Mouse (Mus musculus) limb, embryonic 14.5 days (tissue): ENCODE measurements around the gene Was. TPM values are rescaled to one million over a fixed set of nuclear protein-coding genes. Genes with fewer than 3 reads are reported as not detected.
"Not testable (repeated sequence)": the region's sequence is repeated elsewhere in the genome, so short reads cannot be mapped to it uniquely, and the experiment has no call there.

Experiments
- ATAC-seq: fragments of 200-750 bp; cut with Nextera tagmentation; 2 replicates; pipeline ENCODE4 v1.8.0; 2017; ENCODE audit warnings: low read depth, moderate number of reproducible peaks, moderate TSS enrichment; ENCODE audit not compliant: low FRiP score
- DNase-seq: peaks from one replicate; pipeline ENCODE4 v3.0.0-alpha.2; 2015; ENCODE audit warnings: low spot score
- H3K27ac ChIP-seq: fragments of 300-500 bp; sonication (generic); replicated peaks from 2 replicates; pipeline ENCODE4 v1.5.1; 2014; ENCODE audit warnings: low read depth, mild to moderate bottlenecking, low read length, moderate library complexity, mixed read lengths
- H3K27me3 ChIP-seq: fragments of 300-500 bp; sonication (generic); 2 replicates; pipeline ENCODE4 v1.6.1; 2014; ENCODE audit warnings: low read length, mixed read lengths; ENCODE audit not compliant: control insufficient read depth, insufficient read depth
- H3K36me3 ChIP-seq: fragments of 300-500 bp; sonication (generic); 2 replicates; pipeline ENCODE4 v1.6.1; 2014; ENCODE audit warnings: mild to moderate bottlenecking, low read length, moderate library complexity, mixed read lengths; ENCODE audit not compliant: control insufficient read depth, insufficient read depth
- H3K4me1 ChIP-seq: fragments of 300-500 bp; sonication (generic); 2 replicates; pipeline ENCODE4 v1.6.1; 2014; ENCODE audit warnings: antibody characterized with exemption, low read length, mixed read lengths; ENCODE audit not compliant: control insufficient read depth, insufficient read depth
- H3K4me2 ChIP-seq: fragments of 300-500 bp; sonication (generic); replicated peaks from 2 replicates; pipeline ENCODE4 v1.6.1; 2014; ENCODE audit warnings: low read depth, mild to moderate bottlenecking, low read length, moderate library complexity; ENCODE audit not compliant: severe bottlenecking
- H3K4me3 ChIP-seq: fragments of 300-500 bp; sonication (generic); replicated peaks from 2 replicates; pipeline ENCODE4 v1.5.1; 2014; ENCODE audit warnings: low read length
- H3K9ac ChIP-seq: fragments of 300-500 bp; sonication (generic); 2 replicates; pipeline ENCODE4 v1.6.1; 2014; ENCODE audit warnings: mild to moderate bottlenecking, low read depth, low read length, moderate library complexity; ENCODE audit not compliant: severe bottlenecking
- H3K9me3 ChIP-seq: fragments of 300-500 bp; sonication (generic); 2 replicates; pipeline ENCODE4 v1.6.1; 2016; ENCODE audit warnings: low read length; ENCODE audit not compliant: control insufficient read depth
- POLR2A ChIP-seq: fragments of 200-500 bp; IDR thresholded peaks from 2 replicates; pipeline ENCODE4 v1.8.0; 2012; ENCODE audit warnings: inconsistent platforms, mild to moderate bottlenecking, moderate library complexity, borderline replicate concordance; ENCODE audit not compliant: insufficient read depth, insufficient read length; ENCODE audit errors: extremely low read depth
- WGBS: fragments of 180-500 bp; shearing (Covaris S2); extraction: QIAGEN DNeasy Blood & Tissue Kit; methylation state at CpG from one replicate; pipeline ENCODE4 v1.1.7; 2014; 5-methylcytosine and 5-hydroxymethylcytosine counted together
- polyA plus RNA-seq, 2 experiments: library from polyadenylated mRNA; depleted of rRNA in 1 of 2; stranded (reverse) in 1 of 2; unstranded in 1 of 2; fragments of >200 nt; fragmentation: Nextera tagmentation in 1 of 2; extraction: Ambion mirVana in 1 of 2; gene quantifications; 2 replicates each; pipeline versions ENCODE4 v1.2.1 to v1.2.3; 2012 to 2014

The Was gene
- polyA plus RNA-seq, 2 experiments: 0.92 to 3.5 TPM

DNA sequence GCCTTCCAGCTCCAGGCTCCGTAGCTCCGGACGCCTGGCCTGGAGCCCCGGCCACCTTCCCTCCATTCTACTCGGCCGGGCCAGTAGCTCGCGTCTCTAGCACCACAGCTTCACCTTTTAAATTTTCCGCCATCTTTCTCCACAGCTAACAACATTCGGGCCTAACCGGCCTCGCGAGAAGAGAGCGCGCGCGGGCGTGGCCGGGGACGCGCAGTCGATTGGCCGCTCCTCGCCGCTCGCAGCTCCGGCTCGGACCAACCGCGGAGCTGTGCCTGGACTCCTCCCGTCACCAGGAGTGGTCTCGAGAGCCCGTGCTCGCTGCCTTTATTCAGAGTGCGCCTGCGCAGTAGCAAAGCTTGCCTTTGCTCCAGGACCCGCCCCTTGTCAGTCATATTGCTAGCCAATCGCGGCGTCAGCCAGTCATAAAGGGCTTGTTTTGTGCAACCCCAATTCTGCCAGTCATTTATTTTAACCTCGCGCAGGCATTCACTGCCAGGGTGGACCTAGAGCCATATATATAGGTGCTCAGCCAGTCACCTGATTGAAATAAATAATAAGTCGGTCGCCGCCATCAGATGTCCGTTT lies 15.8 kb downstream of the Was start, which contains the start of gene Suv39h1:
Suv39h1 (minus strand) TSS at position 331 of the 585 bp plus-strand sequence.
- H3K9me3 ChIP-seq: no peaks in the 10 kb centered on the region
- H3K27ac ChIP-seq: peak within 1 kb of the TSS; percentile 87
- WGBS: 25% methylated on average over 42 of the region's 46 CpGs
- ATAC-seq (peak; percentile 97), DNase-seq (peak; percentile 96)
- TF ChIP-seq POLR2A: no peak
- H3K4me1 ChIP-seq: no peaks in the 10 kb centered on the region
- H3K36me3 ChIP-seq: peaks cover 8% of the 10 kb centered on the region
- H3K4me2 ChIP-seq: peak within 1 kb of the TSS; percentile 48
- H3K9ac ChIP-seq: peak within 1 kb of the TSS; percentile 67
- H3K27me3 ChIP-seq: no peaks in the 10 kb centered on the region
- peak within 1 kb of the TSS; percentile 51 for H3K4me3 ChIP-seq

- H3K27me3 ChIP-seq: no peaks in the 10 kb centered on the region
- peak overlapping the region; percentile 67 for H3K9ac ChIP-seq
- TF ChIP-seq POLR2A: no peak
- peak overlapping the region; percentile 87 for H3K27ac ChIP-seq
- peak overlapping the region; percentile 48 for H3K4me2 ChIP-seq
- peak; percentile 7 for DNase-seq
- no peaks in the 10 kb centered on the region for H3K9me3 ChIP-seq
- 29% methylated on average over 45 of the region's 64 CpGs for WGBS
- H3K4me3 ChIP-seq: peak overlapping the region; percentile 51
- H3K36me3 ChIP-seq: peaks cover 8% of the 10 kb centered on the region
- peak; percentile 53 for ATAC-seq
- no peaks in the 10 kb centered on the region for H3K4me1 ChIP-seq
These were observed 16.3 kb downstream of the Was start for GRCm38 (mm10) chrX:8073881-8074429.

GRCm38 (mm10) chrX:8069166-8069565 lies 21.1 kb downstream of the Was start:
- Histone ChIP-seq H3K9ac (no peak overlapping the region), H3K27me3 (no peaks in the 10 kb centered on the region), H3K4me2 (no peak overlapping the region), H3K27ac (no peak overlapping the region), H3K4me1 (no peaks in the 10 kb centered on the region), H3K9me3 (no peaks in the 10 kb centered on the region), H3K36me3 (peaks cover 24% of the 10 kb centered on the region), H3K4me3 (no peak overlapping the region)
- DNase-seq: no peak
- TF ChIP-seq POLR2A: no peak
- no peak for ATAC-seq
- WGBS: 93% methylated on average over 1 of the region's 1 CpGs

GRCm38 (mm10) chrX:8051044-8051781 lies 39.1 kb downstream of the Was start:
- H3K4me2 ChIP-seq, H3K9ac ChIP-seq, H3K27ac ChIP-seq, H3K36me3 ChIP-seq, DNase-seq, H3K4me3 ChIP-seq, H3K27me3 ChIP-seq, H3K9me3 ChIP-seq, H3K4me1 ChIP-seq, ATAC-seq: not testable (repeated sequence)
- WGBS: 79% methylated on average over 8 of the region's 8 CpGs

DNA sequence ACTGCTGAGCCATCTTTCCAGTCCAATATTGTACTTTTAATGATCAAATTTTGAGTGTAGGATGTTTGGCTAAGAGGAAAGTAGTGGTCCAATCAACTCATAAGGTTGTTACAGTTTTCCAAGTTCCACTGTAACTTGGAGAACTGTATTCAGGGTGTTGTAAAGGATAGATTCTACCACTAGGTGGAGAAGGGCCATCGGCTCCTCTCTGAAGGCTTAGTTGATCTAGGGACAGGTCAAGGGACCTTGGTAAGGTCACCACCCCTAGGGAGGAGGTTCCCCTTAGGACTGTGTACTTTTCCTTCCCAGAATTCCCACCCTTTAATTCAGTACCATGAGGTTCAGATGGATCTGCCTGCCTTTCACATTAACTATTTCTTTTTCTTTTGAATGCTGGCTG lies 57.3 kb downstream of the Was start:
- H3K4me3 ChIP-seq: no peak overlapping the region
- no peak for TF ChIP-seq POLR2A
- no peaks in the 10 kb centered on the region for H3K9me3 ChIP-seq
- no peaks in the 10 kb centered on the region for H3K4me1 ChIP-seq
- no peak overlapping the region for H3K4me2 ChIP-seq
- no peak for DNase-seq
- WGBS: 67% methylated on average over 1 of the region's 1 CpGs
- H3K36me3 ChIP-seq: no peaks in the 10 kb centered on the region
- ATAC-seq: no peak
- H3K9ac ChIP-seq: no peak overlapping the region
- no peaks in the 10 kb centered on the region for H3K27me3 ChIP-seq
- no peak overlapping the region for H3K27ac ChIP-seq

Other genes with a start within 250 kb of the Was start
- 71.3 and 76.3 TPM in 2 replicates for gene Otud5, start 249.1 kb downstream of the Was start, polyA plus RNA-seq (2012; rRNA removed)
- 38.3 and 38.7 TPM in 2 replicates for gene Otud5, start 249.1 kb downstream of the Was start, polyA plus RNA-seq (2014; fragmentation: Nextera tagmentation; extraction: Ambion mirVana)
- gene Pim2, start 212.2 kb downstream of the Was start, polyA plus RNA-seq (2012; rRNA removed): 9.3 and 11.8 TPM in 2 replicates
- 4.2 and 4.6 TPM in 2 replicates for gene Pim2, start 212.2 kb downstream of the Was start, polyA plus RNA-seq (2014; fragmentation: Nextera tagmentation; extraction: Ambion mirVana)
- 74.0 and 119 TPM in 2 replicates for gene Slc35a2, start 206.5 kb downstream of the Was start, polyA plus RNA-seq (2012; rRNA removed)
- gene Slc35a2, start 206.5 kb downstream of the Was start, polyA plus RNA-seq (2014; fragmentation: Nextera tagmentation; extraction: Ambion mirVana): 29.1 and 30.0 TPM in 2 replicates
- gene Pqbp1, start 191.2 kb downstream of the Was start, polyA plus RNA-seq (2012; rRNA removed): 106 and 138 TPM in 2 replicates
- 93.0 and 105 TPM in 2 replicates for gene Pqbp1, start 191.2 kb downstream of the Was start, polyA plus RNA-seq (2014; fragmentation: Nextera tagmentation; extraction: Ambion mirVana)
- 50.1 and 57.8 TPM in 2 replicates for gene Timm17b, start 191.1 kb downstream of the Was start, polyA plus RNA-seq (2012; rRNA removed)
- 187 and 196 TPM in 2 replicates for gene Timm17b, start 191.1 kb downstream of the Was start, polyA plus RNA-seq (2014; fragmentation: Nextera tagmentation; extraction: Ambion mirVana)
- gene Gm10491, start 182.7 kb downstream of the Was start, polyA plus RNA-seq (2012; rRNA removed): not detected in 2 replicates
- not detected in 2 replicates for gene Gm10491, start 182.7 kb downstream of the Was start, polyA plus RNA-seq (2014; fragmentation: Nextera tagmentation; extraction: Ambion mirVana)
- gene Gm10490, start 181.0 kb downstream of the Was start, polyA plus RNA-seq (2012; rRNA removed): not detected in 2 replicates
- not detected in 2 replicates for gene Gm10490, start 181.0 kb downstream of the Was start, polyA plus RNA-seq (2014; fragmentation: Nextera tagmentation; extraction: Ambion mirVana)
- gene Pcsk1n, start 170.7 kb downstream of the Was start, polyA plus RNA-seq (2012; rRNA removed): 0.93 and 0.95 TPM in 2 replicates
- gene Pcsk1n, start 170.7 kb downstream of the Was start, polyA plus RNA-seq (2014; fragmentation: Nextera tagmentation; extraction: Ambion mirVana): 0.67 and 1.3 TPM in 2 replicates
- gene Eras, start 161.9 kb downstream of the Was start, polyA plus RNA-seq (2012; rRNA removed): 0.05 and 0.10 TPM in 2 replicates
- gene Eras, start 161.9 kb downstream of the Was start, polyA plus RNA-seq (2014; fragmentation: Nextera tagmentation; extraction: Ambion mirVana): not detected in 2 replicates
- gene Hdac6, start 142.6 kb downstream of the Was start, polyA plus RNA-seq (2012; rRNA removed): 67.3 and 78.8 TPM in 2 replicates
- gene Hdac6, start 142.6 kb downstream of the Was start, polyA plus RNA-seq (2014; fragmentation: Nextera tagmentation; extraction: Ambion mirVana): 28.1 and 32.3 TPM in 2 replicates
- gene Gata1, start 112.4 kb downstream of the Was start, polyA plus RNA-seq (2012; rRNA removed): 1.5 and 2.0 TPM in 2 replicates
- 1.3 and 1.6 TPM in 2 replicates for gene Gata1, start 112.4 kb downstream of the Was start, polyA plus RNA-seq (2014; fragmentation: Nextera tagmentation; extraction: Ambion mirVana)
- 0.10 TPM in 1 of 2 replicates, not detected in the other for gene Glod5, start 72.0 kb downstream of the Was start, polyA plus RNA-seq (2012; rRNA removed)
- gene Glod5, start 72.0 kb downstream of the Was start, polyA plus RNA-seq (2014; fragmentation: Nextera tagmentation; extraction: Ambion mirVana): not detected in 2 replicates
- gene Suv39h1, start 15.7 kb downstream of the Was start, polyA plus RNA-seq (2012; rRNA removed): 65.3 and 67.4 TPM in 2 replicates
- 51.9 and 56.1 TPM in 2 replicates for gene Suv39h1, start 15.7 kb downstream of the Was start, polyA plus RNA-seq (2014; fragmentation: Nextera tagmentation; extraction: Ambion mirVana)
- gene Wdr13, start 42.4 kb upstream of the Was start, polyA plus RNA-seq (2012; rRNA removed): 90.6 and 127 TPM in 2 replicates
- 18.7 and 19.7 TPM in 2 replicates for gene Wdr13, start 42.4 kb upstream of the Was start, polyA plus RNA-seq (2014; fragmentation: Nextera tagmentation; extraction: Ambion mirVana)
- gene Rbm3, start 55.4 kb upstream of the Was start, polyA plus RNA-seq (2012; rRNA removed): 355 and 465 TPM in 2 replicates
- gene Rbm3, start 55.4 kb upstream of the Was start, polyA plus RNA-seq (2014; fragmentation: Nextera tagmentation; extraction: Ambion mirVana): 496 and 541 TPM in 2 replicates
- 19.4 and 25.3 TPM in 2 replicates for gene Tbc1d25, start 85.7 kb upstream of the Was start, polyA plus RNA-seq (2012; rRNA removed)
- 12.2 and 16.2 TPM in 2 replicates for gene Tbc1d25, start 85.7 kb upstream of the Was start, polyA plus RNA-seq (2014; fragmentation: Nextera tagmentation; extraction: Ambion mirVana)
- 27.7 and 28.3 TPM in 2 replicates for gene Ebp, start 103.0 kb upstream of the Was start, polyA plus RNA-seq (2012; rRNA removed)
- gene Ebp, start 103.0 kb upstream of the Was start, polyA plus RNA-seq (2014; fragmentation: Nextera tagmentation; extraction: Ambion mirVana): 32.8 and 33.4 TPM in 2 replicates
- 27.0 and 40.4 TPM in 2 replicates for gene Porcn, start 116.0 kb upstream of the Was start, polyA plus RNA-seq (2012; rRNA removed)
- 11.6 and 12.7 TPM in 2 replicates for gene Porcn, start 116.0 kb upstream of the Was start, polyA plus RNA-seq (2014; fragmentation: Nextera tagmentation; extraction: Ambion mirVana)
- 40.3 and 50.3 TPM in 2 replicates for gene Ftsj1, start 161.9 kb upstream of the Was start, polyA plus RNA-seq (2012; rRNA removed)
- 44.7 and 46.7 TPM in 2 replicates for gene Ftsj1, start 161.9 kb upstream of the Was start, polyA plus RNA-seq (2014; fragmentation: Nextera tagmentation; extraction: Ambion mirVana)
- 0.80 and 1.3 TPM in 2 replicates for gene Slc38a5, start 180.6 kb upstream of the Was start, polyA plus RNA-seq (2012; rRNA removed)
- gene Slc38a5, start 180.6 kb upstream of the Was start, polyA plus RNA-seq (2014; fragmentation: Nextera tagmentation; extraction: Ambion mirVana): 0.51 and 0.67 TPM in 2 replicates
- not detected in 2 replicates for gene Ssxb10, start 236.9 kb upstream of the Was start, polyA plus RNA-seq (2012; rRNA removed)
- gene Ssxb10, start 236.9 kb upstream of the Was start, polyA plus RNA-seq (2014; fragmentation: Nextera tagmentation; extraction: Ambion mirVana): not detected in 2 replicates